Comparison of ENCODE assay signal across 20 mouse cellular contexts in genomic region chr8:124204001-124204601, GRCm38 (mm10). TPM values are rescaled to one million over a fixed set of nuclear protein-coding genes. Genes with fewer than 3 reads are reported as not detected.
DNase-seq lines count a peak whose midpoint lies in the region; ATAC-seq and TF ChIP-seq lines count a peak whose summit lies in the region.
"Had no signal": no experiment of that assay in that cellular context is flagged by ENCODE, and none has a peak within 500 bp of the region (broad histone marks: within the 10 kb centered on the region; RNA-seq: fewer than 3 reads in every experiment).

No protein-coding gene starts in this region.

- no peak overlapping the region for H3K4me3 ChIP-seq in hindbrain, embryonic 16.5 days (ENCODE audit: low read length)
- no peak overlapping the region for H3K4me3 ChIP-seq in hindbrain, embryonic 11.5 days (ENCODE audit: low read depth, low read length)
- no peak overlapping the region for H3K4me3 ChIP-seq in embryonic facial prominence, embryonic 10.5 days
- no peak overlapping the region for H3K4me3 ChIP-seq in forebrain, postnatal 0 days (ENCODE audit: low read depth, low read length)
- H3K4me3 ChIP-seq: embryonic facial prominence, embryonic 13.5 days; limb, embryonic 10.5 days; midbrain, embryonic 12.5 days had no signal

- no peaks in the 10 kb centered on the region for H3K27me3 ChIP-seq in hindbrain, embryonic 16.5 days (replicated peaks; ENCODE audit: control insufficient read depth, insufficient read depth, low read length)
- H3K27me3 ChIP-seq in hindbrain, embryonic 11.5 days (ENCODE audit: control insufficient read depth, insufficient read depth, low read length), result no peaks in the 10 kb centered on the region
- H3K27me3 ChIP-seq in embryonic facial prominence, embryonic 10.5 days (replicated peaks; ENCODE audit: low read depth, poor library complexity, severe bottlenecking), result no peaks in the 10 kb centered on the region
- H3K27me3 ChIP-seq in forebrain, postnatal 0 days (ENCODE audit: insufficient read depth, low read length), result no peaks in the 10 kb centered on the region
- H3K27me3 ChIP-seq: embryonic facial prominence, embryonic 13.5 days; midbrain, embryonic 12.5 days; Patski had no signal

- DNase-seq in hindbrain, embryonic 11.5 days (ENCODE audit: low spot score), result no peak
- DNase-seq in R1 (ENCODE audit: low read depth, low spot score), result peak; percentile 59
- no peak for DNase-seq in embryonic facial prominence, embryonic 10.5 days (ENCODE audit: low spot score)
- peak; percentile 69 for DNase-seq in forebrain, postnatal 0 days
- DNase-seq in layer of hippocampus, adult 9-11 months, result no peak
- DNase-seq in ovary, postnatal 10 days (ENCODE audit: low spot score), result no peak
- DNase-seq: cerebellum, adult 11-12 months; heart, adult 11 months; kidney, adult 18-20 months; kidney, postnatal 25 days; lung, adult 2 months; lung, postnatal 36 days; right cerebral cortex, postnatal 25 days had no signal

- no peak for TF ChIP-seq CTCF in forebrain, postnatal 0 days (IDR thresholded peaks at IDR 0.05; ENCODE audit: low read depth)

- no peak overlapping the region for H3K27ac ChIP-seq in hindbrain, embryonic 16.5 days (ENCODE audit: low read depth, low read length)
- no peak overlapping the region for H3K27ac ChIP-seq in hindbrain, embryonic 11.5 days (ENCODE audit: low read depth, low read length)
- H3K27ac ChIP-seq in embryonic facial prominence, embryonic 10.5 days (replicated peaks), result peak overlapping the region; percentile 19; the same call in 1 of the 2 replicates
- H3K27ac ChIP-seq in forebrain, postnatal 0 days (ENCODE audit: low read depth, low read length), result no peak overlapping the region; the same call in 1 of the 2 replicates
- H3K27ac ChIP-seq: embryonic facial prominence, embryonic 13.5 days; limb, embryonic 10.5 days; midbrain, embryonic 12.5 days had no signal

- no peaks in the 10 kb centered on the region for H3K9me3 ChIP-seq in hindbrain, embryonic 16.5 days (ENCODE audit: control insufficient read depth, low read length)
- H3K9me3 ChIP-seq in hindbrain, embryonic 11.5 days (ENCODE audit: control insufficient read depth, low read length), result no peaks in the 10 kb centered on the region
- H3K9me3 ChIP-seq in embryonic facial prominence, embryonic 10.5 days, result no peaks in the 10 kb centered on the region
- H3K9me3 ChIP-seq in forebrain, postnatal 0 days (ENCODE audit: low read length), result no peaks in the 10 kb centered on the region
- H3K9me3 ChIP-seq: embryonic facial prominence, embryonic 13.5 days; limb, embryonic 10.5 days; midbrain, embryonic 12.5 days had no signal

- H3K4me2 ChIP-seq in hindbrain, embryonic 16.5 days (ENCODE audit: low read length), result no peak overlapping the region
- no peak overlapping the region for H3K4me2 ChIP-seq in hindbrain, embryonic 11.5 days (replicated peaks; ENCODE audit: low read depth, low read length)
- no peak overlapping the region for H3K4me2 ChIP-seq in forebrain, postnatal 0 days (ENCODE audit: low read depth)
- H3K4me2 ChIP-seq: embryonic facial prominence, embryonic 13.5 days; liver, embryonic 11.5 days; midbrain, embryonic 12.5 days had no signal

- no peak overlapping the region for H3K9ac ChIP-seq in hindbrain, embryonic 16.5 days (ENCODE audit: low read depth, low read length)
- no peak overlapping the region for H3K9ac ChIP-seq in hindbrain, embryonic 11.5 days (ENCODE audit: low read depth, low read length)
- no peak overlapping the region for H3K9ac ChIP-seq in forebrain, postnatal 0 days
- H3K9ac ChIP-seq: embryonic facial prominence, embryonic 13.5 days; midbrain, embryonic 12.5 days had no signal

- H3K36me3 ChIP-seq in hindbrain, embryonic 16.5 days (ENCODE audit: control insufficient read depth, insufficient read depth, low read length), result no peaks in the 10 kb centered on the region
- no peaks in the 10 kb centered on the region for H3K36me3 ChIP-seq in hindbrain, embryonic 11.5 days (ENCODE audit: control insufficient read depth, insufficient read depth, low read length)
- H3K36me3 ChIP-seq in embryonic facial prominence, embryonic 10.5 days (replicated peaks), result no peaks in the 10 kb centered on the region
- no peaks in the 10 kb centered on the region for H3K36me3 ChIP-seq in forebrain, postnatal 0 days (ENCODE audit: insufficient read depth)
- H3K36me3 ChIP-seq: embryonic facial prominence, embryonic 13.5 days; limb, embryonic 10.5 days; midbrain, embryonic 12.5 days had no signal

- no peaks in the 10 kb centered on the region for H3K4me1 ChIP-seq in hindbrain, embryonic 16.5 days (ENCODE audit: control insufficient read depth, insufficient read depth, low read depth, low read length)
- no peaks in the 10 kb centered on the region for H3K4me1 ChIP-seq in hindbrain, embryonic 11.5 days (replicated peaks; ENCODE audit: control insufficient read depth, insufficient read depth, low read length)
- peaks cover 18% of the 10 kb centered on the region for H3K4me1 ChIP-seq in embryonic facial prominence, embryonic 10.5 days
- no peaks in the 10 kb centered on the region for H3K4me1 ChIP-seq in forebrain, postnatal 0 days (ENCODE audit: insufficient read depth)
- H3K4me1 ChIP-seq: limb, embryonic 10.5 days had no signal

- 55% methylated on average over 13 of the region's 13 CpGs for whole genome bisulfite sequencing in hindbrain, embryonic 16.5 days
- WGBS in hindbrain, embryonic 11.5 days, result 66% methylated on average over 13 of the region's 13 CpGs
- WGBS in embryonic facial prominence, embryonic 10.5 days, result 86% methylated on average over 13 of the region's 13 CpGs
- 42% methylated on average over 13 of the region's 13 CpGs for WGBS in forebrain, postnatal 0 days

- peak; percentile 80 for ATAC-seq in hindbrain, embryonic 16.5 days
- ATAC-seq in hindbrain, embryonic 11.5 days (ENCODE audit: low FRiP score), result no peak
- ATAC-seq in forebrain, postnatal 0 days, result peak; percentile 85
- no peak for ATAC-seq in activated CD4-positive, CD25-positive, alpha-beta regulatory T cell, adult 4 months
- ATAC-seq: Patski had no signal

RNA-seq across cellular contexts. Expression of gene Galnt2, which starts 27.1 kb away (rescaled TPM):
- polyA plus RNA-seq in hindbrain, embryonic 16.5 days (2015; fragmentation: Nextera tagmentation; extraction: Ambion mirVana), result 33.8 and 40.2 TPM in 2 replicates
- 47.0 and 53.5 TPM in 2 replicates for polyA plus RNA-seq in hindbrain, embryonic 11.5 days (2014; fragmentation: Nextera tagmentation; extraction: Ambion mirVana)
- 34.8 and 42.2 TPM in 2 replicates for polyA plus RNA-seq in embryonic facial prominence, embryonic 10.5 days (2016; fragmentation: Nextera tagmentation; extraction: Ambion mirVana)
- 55.4 and 55.5 TPM in 2 replicates for total RNA-seq in forebrain, postnatal 0 days (2014; rRNA removed)
- 58.2 and 63.1 TPM in 2 replicates for polyA plus RNA-seq in forebrain, postnatal 0 days (2015; fragmentation: Nextera tagmentation; extraction: Ambion mirVana)
- 10 to 100 TPM; 18.2 to 20.1 TPM for polyA plus RNA-seq in activated CD4-positive, CD25-positive, alpha-beta regulatory T cell, adult 4 months (2017; shearing (Covaris generic))

Comparison
In these comparisons a context has a peak if more than half of its experiments do, and no peak if none do; other contexts are left out.
1. ATAC-seq: peak in hindbrain, embryonic 16.5 days (single experiment) and forebrain, postnatal 0 days (single experiment); none in hindbrain, embryonic 11.5 days (single experiment) and activated CD4-positive, CD25-positive, alpha-beta regulatory T cell, adult 4 months (single experiment).
2. DNase-seq: peak in R1 (single experiment) and forebrain, postnatal 0 days (single experiment); none in hindbrain, embryonic 11.5 days (single experiment), embryonic facial prominence, embryonic 10.5 days (single experiment), layer of hippocampus, adult 9-11 months (single experiment) and ovary, postnatal 10 days (single experiment).